Mouse (Mus musculus) midbrain, embryonic 15.5 days (tissue): ENCODE measurements around the gene Stum. TPM values are rescaled to one million over a fixed set of nuclear protein-coding genes. Genes with fewer than 3 reads are reported as not detected.

Experiments
- ATAC-seq: fragments of 200-750 bp; cut with Nextera tagmentation; replicated peaks from 2 replicates; pipeline ENCODE4 v1.8.0; 2017; ENCODE audit warnings: moderate TSS enrichment
- H3K27ac ChIP-seq: fragments of 300-500 bp; sonication (generic); 2 replicates; pipeline ENCODE4 v1.5.1; 2015; ENCODE audit warnings: mild to moderate bottlenecking, inconsistent platforms
- H3K27me3 ChIP-seq: fragments of 300-500 bp; sonication (generic); replicated peaks from 2 replicates; pipeline ENCODE4 v1.6.1; 2015; ENCODE audit warnings: inconsistent platforms
- H3K36me3 ChIP-seq: fragments of 300-500 bp; sonication (generic); replicated peaks from 2 replicates; pipeline ENCODE4 v1.6.1; 2015; ENCODE audit warnings: inconsistent platforms
- H3K4me1 ChIP-seq: fragments of 300-500 bp; sonication (generic); 2 replicates; pipeline ENCODE4 v1.6.1; 2015; ENCODE audit warnings: inconsistent platforms
- H3K4me2 ChIP-seq: fragments of 300-500 bp; sonication (generic); 2 replicates; pipeline ENCODE4 v1.6.1; 2015; ENCODE audit warnings: inconsistent platforms, mild to moderate bottlenecking, moderate library complexity
- H3K4me3 ChIP-seq: fragments of 300-500 bp; sonication (generic); 2 replicates; pipeline ENCODE4 v1.5.1; 2015; ENCODE audit warnings: mild to moderate bottlenecking, inconsistent platforms
- H3K9ac ChIP-seq: fragments of 300-500 bp; sonication (generic); 2 replicates; pipeline ENCODE4 v1.6.1; 2015; ENCODE audit warnings: mild to moderate bottlenecking, inconsistent platforms
- H3K9me3 ChIP-seq: fragments of 300-500 bp; sonication (generic); 2 replicates; pipeline ENCODE4 v1.6.1; 2016; ENCODE audit warnings: inconsistent platforms
- WGBS: fragments of 180-500 bp; shearing (Covaris S2); methylation state at CpG from one replicate; pipeline ENCODE4 v1.1.7; 2015; ENCODE audit warnings: mixed read lengths; 5-methylcytosine and 5-hydroxymethylcytosine counted together
- polyA plus RNA-seq: library from polyadenylated mRNA; unstranded; fragments of >200 nt; fragmentation: Nextera tagmentation; extraction: Ambion mirVana; gene quantifications from 2 replicates; pipeline ENCODE4 v1.2.1, GENCODE M21; 2015

Gene Stum
- polyA plus RNA-seq, 1 experiment from 2014 or later: 7.2 TPM

DNA sequence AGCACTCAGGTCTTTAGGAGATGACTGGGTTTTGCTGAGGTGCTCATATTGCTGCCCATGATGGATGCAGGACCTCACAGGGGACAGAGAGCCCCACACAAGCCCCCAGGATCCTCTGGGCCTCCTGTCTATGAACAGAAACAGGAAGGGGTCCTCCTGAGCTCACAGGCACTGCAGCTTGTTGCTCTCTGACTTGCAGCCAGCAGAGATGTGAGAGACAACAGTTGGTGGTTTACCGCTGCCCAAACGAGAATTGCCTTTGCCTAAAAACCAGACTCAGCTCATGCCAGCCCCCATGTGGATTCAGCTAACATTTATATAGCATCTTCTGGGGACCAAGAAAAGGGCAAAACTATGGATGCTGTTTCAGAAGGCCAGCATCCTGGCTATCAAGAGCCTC is 33.7 kb downstream of the Stum start:
- H3K9me3 ChIP-seq: no peaks in the 10 kb centered on the region
- no peak for ATAC-seq
- H3K4me2 ChIP-seq: no peak overlapping the region
- no peak overlapping the region for H3K9ac ChIP-seq
- H3K27me3 ChIP-seq: no peaks in the 10 kb centered on the region
- H3K27ac ChIP-seq: no peak overlapping the region
- H3K36me3 ChIP-seq: no peaks in the 10 kb centered on the region
- no peaks in the 10 kb centered on the region for H3K4me1 ChIP-seq
- WGBS: 77% methylated on average over 2 of the region's 2 CpGs
- H3K4me3 ChIP-seq: no peak overlapping the region

- Histone ChIP-seq H3K9me3 (no peaks in the 10 kb centered on the region), H3K27me3 (no peaks in the 10 kb centered on the region), H3K4me3 (no peak overlapping the region), H3K4me2 (no peak overlapping the region), H3K27ac (no peak overlapping the region), H3K36me3 (no peaks in the 10 kb centered on the region), H3K4me1 (no peaks in the 10 kb centered on the region), H3K9ac (no peak overlapping the region)
- ATAC-seq: no peak
- WGBS: 56% methylated on average over 3 of the region's 3 CpGs
Observed at GRCm38 (mm10) chr1:180444411-180444810, 38.9 kb downstream of the Stum start.

- H3K4me2 ChIP-seq: no peak overlapping the region
- no peak overlapping the region for H3K4me3 ChIP-seq
- WGBS: 82% methylated on average over 4 of the region's 4 CpGs
- no peak overlapping the region for H3K27ac ChIP-seq
- H3K9ac ChIP-seq: no peak overlapping the region
- ATAC-seq: no peak
- H3K9me3 ChIP-seq: no peaks in the 10 kb centered on the region
- H3K27me3 ChIP-seq: no peaks in the 10 kb centered on the region
- peaks cover 5% of the 10 kb centered on the region for H3K4me1 ChIP-seq
- no peaks in the 10 kb centered on the region for H3K36me3 ChIP-seq
Observed at GRCm38 (mm10) chr1:180439496-180439895, 43.8 kb downstream of the Stum start.

- H3K4me2 ChIP-seq: no peak overlapping the region
- WGBS: 13% methylated on average over 9 of the region's 9 CpGs
- H3K27ac ChIP-seq: no peak overlapping the region
- H3K4me3 ChIP-seq: no peak overlapping the region
- ATAC-seq: no peak
- H3K9me3 ChIP-seq: no peaks in the 10 kb centered on the region
- H3K36me3 ChIP-seq: no peaks in the 10 kb centered on the region
- H3K9ac ChIP-seq: peak overlapping the region; percentile 17; the same call in 1 of the 2 replicates
- peaks cover 24% of the 10 kb centered on the region for H3K4me1 ChIP-seq
- no peaks in the 10 kb centered on the region for H3K27me3 ChIP-seq
Observed at GRCm38 (mm10) chr1:180434925-180435324, 48.4 kb downstream of the Stum start.

DNA sequence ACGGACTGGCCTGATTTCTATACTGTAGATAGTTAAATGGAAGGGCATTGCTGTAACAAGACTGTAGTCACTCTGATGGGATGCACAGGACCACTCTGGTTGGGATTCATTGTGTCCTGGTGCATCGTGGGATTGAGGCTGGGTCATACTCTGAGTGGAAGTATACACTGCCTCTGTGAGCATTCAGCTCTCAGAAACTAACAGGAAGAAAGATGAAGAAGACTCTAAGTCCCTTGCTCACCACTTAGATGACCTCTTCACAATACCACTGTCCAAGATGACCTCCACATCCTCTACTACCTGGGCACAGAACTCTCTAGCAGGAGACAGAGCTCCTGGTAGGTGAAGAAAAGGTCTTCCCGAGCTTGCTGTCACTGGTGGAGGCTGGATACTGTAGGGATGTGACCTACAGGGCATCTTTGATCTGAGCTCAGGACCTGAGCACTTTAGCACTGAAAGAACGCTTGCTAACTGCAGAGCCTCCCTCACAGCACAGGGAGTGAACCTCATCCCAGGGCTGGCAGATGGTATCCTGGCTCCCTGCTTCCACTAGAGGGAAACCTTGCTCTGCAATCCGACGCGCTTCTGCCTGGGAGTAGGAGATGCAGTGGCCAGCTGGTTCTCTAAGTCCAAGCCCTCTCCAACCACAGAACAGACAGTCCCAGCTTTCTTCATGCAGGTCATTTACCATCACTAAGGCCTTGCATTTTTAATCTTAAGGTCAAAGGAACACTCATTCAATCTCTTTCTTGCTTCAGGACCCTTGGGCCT is 49.3 kb downstream of the Stum start:
- Histone ChIP-seq H3K9ac (no peak overlapping the region), H3K36me3 (no peaks in the 10 kb centered on the region)
- peak; percentile 87 for ATAC-seq

DNA sequence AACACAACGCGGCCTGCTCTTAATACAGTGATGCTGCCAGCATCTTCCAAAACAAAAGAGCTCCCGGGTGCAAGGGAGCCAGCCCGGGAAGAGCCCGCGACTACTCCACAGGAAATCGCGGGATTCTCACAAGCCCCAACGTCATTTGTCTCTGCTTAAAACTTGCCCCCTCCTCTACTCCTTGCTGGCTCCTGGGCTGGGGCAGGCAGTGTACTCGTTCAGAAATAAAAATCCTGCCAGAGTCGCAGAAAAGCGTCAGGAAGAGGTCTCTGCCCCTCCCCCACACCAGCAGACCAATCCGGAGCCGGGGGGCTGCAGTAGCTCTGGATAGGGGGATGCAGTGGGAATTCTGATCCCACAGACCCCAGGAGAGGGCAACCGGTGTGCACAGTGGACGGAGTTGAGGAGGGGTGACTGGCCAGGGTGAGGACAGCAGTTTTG is 50.2 kb downstream of the Stum start:
- Histone ChIP-seq H3K4me1 (peaks cover 24% of the 10 kb centered on the region), H3K4me3 (peak overlapping the region; percentile 32), H3K27me3 (no peaks in the 10 kb centered on the region), H3K4me2 (peak overlapping the region; percentile 60), H3K9ac (peak overlapping the region; percentile 32; the same call in 1 of the 2 replicates), H3K27ac (0 out of 2 replicates have a peak overlapping the region, but pooled peaks have one; percentile 17), H3K36me3 (no peaks in the 10 kb centered on the region), H3K9me3 (no peaks in the 10 kb centered on the region)
- WGBS: 1% methylated on average over 16 of the region's 16 CpGs
- ATAC-seq: peak; percentile 63

More for the DNA sequence above, 49.3 kb downstream of the Stum start:
- H3K9me3 ChIP-seq: no peaks in the 10 kb centered on the region
- WGBS: 16% methylated on average over 7 of the region's 7 CpGs
- H3K4me3 ChIP-seq: no peak overlapping the region
- peaks cover 24% of the 10 kb centered on the region for H3K4me1 ChIP-seq
- no peak overlapping the region for H3K27ac ChIP-seq
- no peaks in the 10 kb centered on the region for H3K27me3 ChIP-seq
- H3K4me2 ChIP-seq: no peak overlapping the region

GRCm38 (mm10) chr1:180431833-180432232 is 51.5 kb downstream of the Stum start:
- Histone ChIP-seq H3K4me1 (peaks cover 24% of the 10 kb centered on the region), H3K27ac (no peak overlapping the region), H3K9me3 (no peaks in the 10 kb centered on the region), H3K36me3 (no peaks in the 10 kb centered on the region), H3K4me2 (no peak overlapping the region), H3K4me3 (no peak overlapping the region), H3K27me3 (no peaks in the 10 kb centered on the region), H3K9ac (no peak overlapping the region)
- ATAC-seq: no peak
- WGBS: 73% methylated on average over 12 of the region's 12 CpGs

DNA sequence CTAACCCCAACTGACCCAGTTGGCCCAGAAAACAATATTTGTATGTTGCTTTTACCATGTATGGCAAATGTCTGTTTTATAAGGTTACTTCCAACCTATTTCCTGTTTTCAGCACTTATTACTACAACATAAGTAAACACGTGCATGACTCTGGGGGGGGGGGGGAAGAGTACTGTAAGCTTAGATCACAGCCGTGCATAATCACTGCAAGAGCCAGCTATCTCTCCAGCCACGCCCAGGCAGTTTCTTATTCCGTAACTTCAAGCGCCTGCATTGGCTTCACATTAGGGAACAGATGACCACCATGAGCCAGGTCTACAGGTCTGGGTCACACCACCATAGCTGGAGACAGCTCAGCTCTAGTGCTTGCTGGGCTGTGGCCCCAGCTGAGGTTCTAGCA is 53.5 kb downstream of the Stum start:
- Histone ChIP-seq H3K36me3 (no peaks in the 10 kb centered on the region), H3K4me3 (no peak overlapping the region), H3K27ac (no peak overlapping the region), H3K9me3 (no peaks in the 10 kb centered on the region), H3K4me1 (peaks cover 22% of the 10 kb centered on the region), H3K9ac (no peak overlapping the region), H3K27me3 (no peaks in the 10 kb centered on the region), H3K4me2 (no peak overlapping the region)
- WGBS: 82% methylated on average over 5 of the region's 5 CpGs
- no peak for ATAC-seq

- H3K4me2 ChIP-seq: no peak overlapping the region
- H3K4me3 ChIP-seq: no peak overlapping the region
- no peaks in the 10 kb centered on the region for H3K36me3 ChIP-seq
- H3K9me3 ChIP-seq: no peaks in the 10 kb centered on the region
- no peak overlapping the region for H3K9ac ChIP-seq
- peaks cover 14% of the 10 kb centered on the region for H3K4me1 ChIP-seq
- no peak overlapping the region for H3K27ac ChIP-seq
- H3K27me3 ChIP-seq: no peaks in the 10 kb centered on the region
- 83% methylated on average over 8 of the region's 8 CpGs for WGBS
- no peak for ATAC-seq
Observed at GRCm38 (mm10) chr1:180428871-180429270, 54.4 kb downstream of the Stum start.

DNA sequence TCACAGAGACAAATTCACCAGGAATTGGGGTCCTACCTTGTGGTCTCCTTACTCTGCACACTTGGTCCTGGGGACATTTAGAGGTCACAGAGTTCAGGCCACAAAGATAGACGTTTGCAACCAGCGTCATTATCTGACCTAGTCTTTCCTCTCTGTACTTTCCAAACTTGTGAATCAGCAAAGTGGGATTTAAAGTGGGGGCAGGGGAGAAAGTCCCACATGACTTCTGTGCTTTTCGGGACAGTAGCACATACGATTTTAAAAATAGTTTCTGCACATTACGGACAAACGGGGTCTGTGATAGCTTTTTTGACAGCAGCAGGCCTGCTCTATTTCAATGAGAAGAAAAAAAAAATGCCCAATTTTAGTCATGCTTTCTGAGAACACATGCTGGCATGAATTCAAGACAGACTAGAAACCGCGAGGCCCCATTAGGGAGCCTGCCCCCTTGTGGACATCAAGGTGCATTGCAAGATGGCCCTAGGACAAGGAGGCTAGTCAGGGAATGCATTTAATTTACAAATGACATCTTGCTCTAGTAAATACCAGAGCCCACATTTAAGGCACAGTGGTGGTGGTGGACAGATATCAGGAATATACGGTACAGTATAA is 55.1 kb downstream of the Stum start:
- Histone ChIP-seq H3K9ac (no peak overlapping the region), H3K4me1 (peaks cover 9% of the 10 kb centered on the region), H3K27ac (no peak overlapping the region), H3K4me2 (no peak overlapping the region), H3K27me3 (no peaks in the 10 kb centered on the region), H3K9me3 (no peaks in the 10 kb centered on the region), H3K36me3 (no peaks in the 10 kb centered on the region), H3K4me3 (no peak overlapping the region)
- ATAC-seq: no peak
- 34% methylated on average over 9 of the region's 9 CpGs for WGBS

- Histone ChIP-seq H3K27me3 (no peaks in the 10 kb centered on the region), H3K36me3 (no peaks in the 10 kb centered on the region), H3K4me1 (peaks cover 4% of the 10 kb centered on the region; the same call in 1 of the 2 replicates), H3K9me3 (no peaks in the 10 kb centered on the region), H3K4me3 (no peak overlapping the region), H3K27ac (no peak overlapping the region), H3K4me2 (no peak overlapping the region), H3K9ac (no peak overlapping the region)
- whole genome bisulfite sequencing: 55% methylated on average over 10 of the region's 10 CpGs
- no peak for ATAC-seq
Observed at GRCm38 (mm10) chr1:180427685-180428084, 55.6 kb downstream of the Stum start.

- no peaks in the 10 kb centered on the region for H3K9me3 ChIP-seq
- no peak overlapping the region for H3K27ac ChIP-seq
- no peak overlapping the region for H3K4me2 ChIP-seq
- no peaks in the 10 kb centered on the region for H3K27me3 ChIP-seq
- ATAC-seq: no peak
- 84% methylated on average over 6 of the region's 6 CpGs for WGBS
- no peak overlapping the region for H3K4me3 ChIP-seq
- no peaks in the 10 kb centered on the region for H3K36me3 ChIP-seq
- H3K9ac ChIP-seq: no peak overlapping the region
- H3K4me1 ChIP-seq: peaks cover 11% of the 10 kb centered on the region
Observed at GRCm38 (mm10) chr1:180426405-180426804, 56.9 kb downstream of the Stum start.

DNA sequence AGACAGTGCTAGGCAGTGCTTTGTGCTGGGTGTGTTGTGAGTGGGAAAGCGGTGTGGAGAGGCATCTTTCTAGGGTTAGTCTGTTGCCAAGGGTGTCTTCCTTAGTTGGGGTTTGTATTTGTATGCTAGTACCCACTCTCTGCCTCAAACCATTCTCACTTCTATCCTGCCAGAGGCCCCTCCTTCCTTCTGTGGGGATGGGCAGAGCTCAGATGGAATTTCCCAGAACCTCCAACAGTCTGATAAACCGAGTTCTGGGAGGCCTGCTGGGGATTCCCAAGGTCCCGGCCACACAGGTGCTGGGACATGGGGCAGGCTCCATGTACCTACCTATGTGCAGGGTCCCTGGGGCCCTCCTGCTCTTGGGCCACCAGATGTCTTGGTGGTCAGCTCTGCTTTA is 59.4 kb downstream of the Stum start:
- Histone ChIP-seq H3K4me3 (no peak overlapping the region), H3K27ac (no peak overlapping the region), H3K4me2 (no peak overlapping the region), H3K9ac (no peak overlapping the region), H3K4me1 (peaks cover 28% of the 10 kb centered on the region), H3K9me3 (no peaks in the 10 kb centered on the region), H3K27me3 (no peaks in the 10 kb centered on the region), H3K36me3 (no peaks in the 10 kb centered on the region)
- no peak for ATAC-seq
- 84% methylated on average over 3 of the region's 3 CpGs for WGBS
